Mouse (Mus musculus): ENCODE results near the gene Gm10392.

DNA sequence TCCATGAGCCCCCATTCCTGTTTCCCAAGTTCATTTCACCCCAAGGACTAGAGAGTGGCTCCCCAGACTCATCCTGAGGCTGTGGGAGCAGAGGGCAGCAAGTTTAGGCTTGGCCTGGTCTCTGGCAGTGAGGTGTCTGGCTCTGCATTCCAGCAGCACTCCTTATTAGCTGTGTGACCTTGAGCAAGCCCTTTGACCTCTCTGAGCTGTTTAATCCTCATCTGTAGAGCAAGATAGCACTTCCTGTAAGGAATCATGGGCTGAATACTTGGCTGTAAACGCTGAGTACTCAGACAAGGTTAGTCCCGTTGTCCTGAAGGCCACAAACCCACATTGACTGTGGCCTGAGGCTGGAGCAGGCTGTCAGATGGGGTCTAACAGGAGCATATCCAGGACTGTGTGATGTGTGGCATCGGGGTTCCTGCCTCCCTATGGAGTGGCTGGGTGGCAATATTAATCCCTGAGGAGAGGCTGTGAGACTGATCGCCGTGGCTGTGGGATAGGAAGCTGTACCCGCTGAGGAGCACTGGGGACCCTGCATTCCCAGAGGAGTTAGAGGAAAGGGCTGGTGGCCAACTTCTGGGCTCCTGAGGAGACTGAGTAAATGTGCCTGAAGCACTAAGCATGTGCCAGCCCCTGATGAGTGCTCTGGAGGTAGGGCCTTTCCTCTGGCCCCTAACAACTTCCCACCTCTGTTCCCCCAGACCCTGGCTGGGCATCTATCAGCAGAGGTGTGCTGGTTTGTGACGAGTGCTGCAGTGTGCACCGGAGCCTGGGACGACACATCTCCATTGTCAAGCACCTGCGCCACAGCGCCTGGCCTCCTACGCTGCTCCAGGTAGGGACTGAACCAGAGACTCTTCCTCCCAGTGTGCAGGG lies 20.5 kb downstream of the Gm10392 start:
- TF ChIP-seq MAX (IDR thresholded peaks at IDR 0.05), result no peak
- TF ChIP-seq CTCF (IDR thresholded peaks at IDR 0.05; ENCODE audit: control insufficient read depth, insufficient read depth, insufficient read length), result no peak
- no peak for TF ChIP-seq USF1 (IDR thresholded peaks at IDR 0.05; ENCODE audit: low read depth)
